Mouse (Mus musculus): Measurements from ENCODE around the gene Rorb.

The Rorb gene

DNA sequence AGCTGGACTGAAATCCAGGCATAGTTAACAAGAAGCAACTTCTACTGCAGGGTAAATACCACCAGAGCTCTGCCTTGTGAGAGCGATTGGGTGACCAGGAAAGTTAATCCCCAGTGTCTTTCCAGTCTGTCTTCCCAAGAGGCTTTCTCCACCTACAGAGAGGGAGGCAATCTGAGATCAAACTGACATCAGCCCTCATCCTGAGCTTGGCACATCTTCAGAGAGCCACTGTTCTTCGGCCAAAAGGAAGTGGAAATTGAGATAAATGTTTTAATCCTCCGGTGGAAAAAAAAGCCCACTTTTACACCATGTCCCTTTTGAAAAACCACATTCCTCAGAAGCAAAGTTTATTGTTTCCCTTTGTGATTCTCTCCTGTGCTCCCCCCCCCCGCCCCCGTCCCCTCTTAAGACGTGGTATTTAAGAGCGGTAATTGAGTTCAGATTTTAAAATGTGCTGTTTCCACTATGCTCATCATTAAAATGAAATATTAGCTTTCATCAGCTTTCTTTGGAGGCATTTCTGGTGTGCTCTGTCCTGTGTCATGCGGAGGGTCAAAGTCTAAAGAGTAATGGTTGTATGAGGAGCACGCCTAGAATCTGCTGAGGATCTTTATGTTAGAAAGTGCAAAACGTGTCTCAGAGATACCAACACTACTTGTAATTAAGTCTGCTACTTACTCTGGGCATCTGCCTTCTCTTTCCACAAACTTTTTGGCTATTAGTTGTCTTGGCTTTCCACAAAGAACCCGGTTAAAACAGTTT is 223.2 kb downstream of the Rorb start:
- DNase-seq, result no peak

GRCm38 (mm10) chr19:18881162-18881561 is 229.8 kb downstream of the Rorb start:
- no peak for DNase-seq

All from right cerebral cortex, postnatal 4 days (tissue).